ENCODE assay signal across 24 mouse cellular contexts in genomic region chr3:150193132-150193531, GRCm38 (mm10).
"Had no signal": no experiment of that assay in that cellular context is flagged by ENCODE, and none has a peak within 500 bp of the region (broad histone marks: within the 10 kb centered on the region; RNA-seq: fewer than 3 reads in every experiment).

No protein-coding gene starts in this region.

- H3K9ac ChIP-seq: intestine, embryonic 15.5 days; limb, embryonic 13.5 days; liver, embryonic 14.5 days; liver, postnatal 0 days; midbrain, embryonic 13.5 days; neural tube, embryonic 13.5 days; stomach, embryonic 15.5 days had no signal

- H3K4me2 ChIP-seq: intestine, embryonic 15.5 days; limb, embryonic 13.5 days; midbrain, embryonic 13.5 days; neural tube, embryonic 13.5 days; stomach, embryonic 15.5 days had no signal

- H3K36me3 ChIP-seq: intestine, embryonic 15.5 days; limb, embryonic 10.5 days; limb, embryonic 13.5 days; midbrain, embryonic 10.5 days; midbrain, embryonic 13.5 days; neural tube, embryonic 13.5 days; stomach, embryonic 15.5 days had no signal

- H3K27ac ChIP-seq: intestine, embryonic 15.5 days; layer of hippocampus, adult 2 months; limb, embryonic 10.5 days; limb, embryonic 13.5 days; liver, embryonic 14.5 days; midbrain, embryonic 10.5 days; midbrain, embryonic 13.5 days; neural tube, embryonic 13.5 days; stomach, embryonic 15.5 days had no signal

- DNase-seq: kidney, adult 11 months; kidney, postnatal 10 days; layer of hippocampus, adult 9-11 months; liver; liver, postnatal 0 days; retina, postnatal 1 day; right cerebral cortex, postnatal 25 days; spleen, adult 18-20 months; thymus, adult 2 months; thymus, postnatal 14 days; thymus, postnatal 4 days had no signal

- H3K9me3 ChIP-seq: intestine, embryonic 15.5 days; limb, embryonic 10.5 days; limb, embryonic 13.5 days; megakaryocyte, embryonic 14.5 days; midbrain, embryonic 10.5 days; midbrain, embryonic 13.5 days; neural tube, embryonic 13.5 days; stomach, embryonic 15.5 days had no signal

- H3K27me3 ChIP-seq: intestine, embryonic 15.5 days; limb, embryonic 13.5 days; megakaryocyte, embryonic 14.5 days; midbrain, embryonic 13.5 days; neural tube, embryonic 13.5 days; stomach, embryonic 15.5 days had no signal

- H3K4me3 ChIP-seq: intestine, embryonic 15.5 days; layer of hippocampus, adult 2 months; limb, embryonic 10.5 days; limb, embryonic 13.5 days; megakaryocyte, embryonic 14.5 days; midbrain, embryonic 10.5 days; midbrain, embryonic 13.5 days; myocyte; neural tube, embryonic 13.5 days; stomach, embryonic 15.5 days had no signal

- ATAC-seq: hindbrain, embryonic 16.5 days; intestine, embryonic 15.5 days; liver, postnatal 0 days; midbrain, embryonic 13.5 days; midbrain, embryonic 16.5 days had no signal

- H3K4me1 ChIP-seq: intestine, embryonic 15.5 days; limb, embryonic 10.5 days; limb, embryonic 13.5 days; megakaryocyte, embryonic 14.5 days; midbrain, embryonic 10.5 days; midbrain, embryonic 13.5 days; neural tube, embryonic 13.5 days; stomach, embryonic 15.5 days had no signal
